Mouse (Mus musculus) heart, embryonic 16.5 days (tissue): Measurements from ENCODE around the gene Rab3a. TPM values are rescaled to one million over a fixed set of nuclear protein-coding genes. Genes with fewer than 3 reads are reported as not detected.

Experiments
- ATAC-seq: fragments of 200-750 bp; cut with Nextera tagmentation; replicated peaks from 2 replicates; pipeline ENCODE4 v1.8.0; 2017; ENCODE audit warnings: moderate number of reproducible peaks; ENCODE audit not compliant: insufficient read depth, low FRiP score; ENCODE audit errors: extremely low read depth
- H3K27ac ChIP-seq: fragments of 300-500 bp; sonication (generic); 2 replicates; pipeline ENCODE4 v1.5.1; 2014; ENCODE audit warnings: mild to moderate bottlenecking, low read length, control low read depth, moderate library complexity
- H3K27me3 ChIP-seq: fragments of 300-500 bp; sonication (generic); 2 replicates; pipeline ENCODE4 v1.6.1; 2014; ENCODE audit warnings: low read length, mixed read lengths; ENCODE audit not compliant: control insufficient read depth, insufficient read depth
- H3K36me3 ChIP-seq: fragments of 300-500 bp; sonication (generic); 2 replicates; pipeline ENCODE4 v1.6.1; 2014; ENCODE audit not compliant: control insufficient read depth, insufficient read depth
- H3K4me1 ChIP-seq: fragments of 300-500 bp; sonication (generic); 2 replicates; pipeline ENCODE4 v1.6.1; 2014; ENCODE audit warnings: low read length, mixed read lengths; ENCODE audit not compliant: control insufficient read depth, insufficient read depth
- H3K4me2 ChIP-seq: fragments of 300-500 bp; sonication (generic); 2 replicates; pipeline ENCODE4 v1.6.1; 2014; ENCODE audit warnings: low read depth, mild to moderate bottlenecking, control low read depth, low read length
- H3K4me3 ChIP-seq: fragments of 300-500 bp; sonication (generic); 2 replicates; pipeline ENCODE4 v1.5.1; 2014; ENCODE audit warnings: mild to moderate bottlenecking, control low read depth, low read length
- H3K9ac ChIP-seq: fragments of 300-500 bp; sonication (generic); 2 replicates; pipeline ENCODE4 v1.6.1; 2014; ENCODE audit warnings: low read length, control low read depth
- H3K9me3 ChIP-seq: fragments of 300-500 bp; sonication (generic); replicated peaks from 2 replicates; pipeline ENCODE4 v1.6.1; 2016; ENCODE audit warnings: low read length; ENCODE audit not compliant: control insufficient read depth
- WGBS: fragments of 180-500 bp; shearing (Covaris S2); extraction: QIAGEN DNeasy Blood & Tissue Kit; methylation state at CpG from one replicate; pipeline ENCODE4 v1.1.7; 2014; 5-methylcytosine and 5-hydroxymethylcytosine counted together
- microRNA-seq: library from miRNA; unstranded; fragments of <30 nt; microRNA quantifications from one replicate; pipeline ENCODE4, GENCODE M21; 2017
- polyA plus RNA-seq: library from polyadenylated mRNA; unstranded; fragments of >200 nt; fragmentation: Nextera tagmentation; extraction: Ambion mirVana; gene quantifications from 2 replicates; pipeline ENCODE4 v1.2.1, GENCODE M21; 2015

The Rab3a gene
- polyA plus RNA-seq, 1 experiment from 2014 or later: 30.0 TPM

GRCm38 (mm10) chr8:70806541-70806940 lies 52.1 kb downstream of the Rab3a start:
- ATAC-seq: no peak
- H3K9me3 ChIP-seq: no peaks in the 10 kb centered on the region
- H3K4me1 ChIP-seq: peaks cover 11% of the 10 kb centered on the region
- WGBS: 56% methylated on average over 4 of the region's 4 CpGs
- H3K9ac ChIP-seq: no peak overlapping the region
- H3K27ac ChIP-seq: no peak overlapping the region
- peaks cover 10% of the 10 kb centered on the region for H3K27me3 ChIP-seq
- no peak overlapping the region for H3K4me2 ChIP-seq
- no peak overlapping the region for H3K4me3 ChIP-seq
- H3K36me3 ChIP-seq: no peaks in the 10 kb centered on the region

GRCm38 (mm10) chr8:70807304-70807703 lies 52.8 kb downstream of the Rab3a start:
- no peak overlapping the region for H3K4me2 ChIP-seq
- H3K4me3 ChIP-seq: no peak overlapping the region
- no peak overlapping the region for H3K27ac ChIP-seq
- ATAC-seq: no peak
- 39% methylated on average over 1 of the region's 1 CpGs for WGBS
- no peaks in the 10 kb centered on the region for H3K36me3 ChIP-seq
- no peak overlapping the region for H3K9ac ChIP-seq
- peaks cover 11% of the 10 kb centered on the region for H3K4me1 ChIP-seq
- H3K9me3 ChIP-seq: no peaks in the 10 kb centered on the region
- H3K27me3 ChIP-seq: peaks cover 9% of the 10 kb centered on the region; the same call in 1 of the 2 replicates

GRCm38 (mm10) chr8:70808239-70808638 lies 53.8 kb downstream of the Rab3a start, which contains the start of gene Il12rb1:
Gene Il12rb1, plus strand, starts transcription at chr8:70808449.
- WGBS: 62% methylated on average over 5 of the region's 5 CpGs
- Histone ChIP-seq H3K4me3 (no peak within 1 kb of the TSS), H3K4me1 (peaks cover 11% of the 10 kb centered on the region), H3K9ac (no peak within 1 kb of the TSS; the same call in 1 of the 2 replicates), H3K36me3 (no peaks in the 10 kb centered on the region), H3K9me3 (no peaks in the 10 kb centered on the region), H3K4me2 (0 out of 2 replicates have a peak within 1 kb of the TSS, but pooled peaks have one; percentile 4), H3K27me3 (peaks cover 8% of the 10 kb centered on the region; the same call in 1 of the 2 replicates), H3K27ac (no peak within 1 kb of the TSS)
- ATAC-seq: no peak

Small RNA genes lying within 50 kb of the gene (microRNA-seq; reads per million reads assigned to microRNA genes)
- gene Mir7240: 0.59 reads per million

Other genes starting within 250 kb of the Rab3a start
- 122 and 129 TPM in 2 replicates for gene Rex1bd, start 247.9 kb upstream of the Rab3a start, polyA plus RNA-seq
- gene Uba52, start 243.9 kb upstream of the Rab3a start, polyA plus RNA-seq: 691 and 770 TPM in 2 replicates
- gene Fkbp8, start 227.0 kb upstream of the Rab3a start, polyA plus RNA-seq: 273 and 275 TPM in 2 replicates
- gene Kxd1, start 226.7 kb upstream of the Rab3a start, polyA plus RNA-seq: 74.4 and 77.6 TPM in 2 replicates
- 14.0 and 15.4 TPM in 2 replicates for gene Ell, start 215.2 kb upstream of the Rab3a start, polyA plus RNA-seq
- 111 and 117 TPM in 2 replicates for gene Isyna1, start 160.3 kb upstream of the Rab3a start, polyA plus RNA-seq
- 68.4 and 69.5 TPM in 2 replicates for gene Ssbp4, start 145.8 kb upstream of the Rab3a start, polyA plus RNA-seq
- 1.8 and 2.3 TPM in 2 replicates for gene Lrrc25, start 138.5 kb upstream of the Rab3a start, polyA plus RNA-seq
- 1.2 and 1.6 TPM in 2 replicates for gene Gdf15, start 122.2 kb upstream of the Rab3a start, polyA plus RNA-seq
- gene Pgpep1, start 94.3 kb upstream of the Rab3a start, polyA plus RNA-seq: 35.5 and 36.7 TPM in 2 replicates
- gene Lsm4, start 81.4 kb upstream of the Rab3a start, polyA plus RNA-seq: 252 and 258 TPM in 2 replicates
- 58.7 and 59.3 TPM in 2 replicates for gene Jund, start 55.7 kb upstream of the Rab3a start, polyA plus RNA-seq
- gene Iqcn, start 51.2 kb upstream of the Rab3a start, polyA plus RNA-seq: 0.05 TPM in 1 of 2 replicates, not detected in the other
- gene Gm3336, start 36.1 kb upstream of the Rab3a start, polyA plus RNA-seq: not detected in 2 replicates
- 0.38 and 0.55 TPM in 2 replicates for gene Pde4c, start 31.0 kb upstream of the Rab3a start, polyA plus RNA-seq
- gene Mpv17l2, start 6.3 kb downstream of the Rab3a start, polyA plus RNA-seq: 44.0 and 50.5 TPM in 2 replicates
- 42.1 and 43.3 TPM in 2 replicates for gene Pik3r2, start 22.0 kb downstream of the Rab3a start, polyA plus RNA-seq
- 7.3 and 9.3 TPM in 2 replicates for gene Mast3, start 50.4 kb downstream of the Rab3a start, polyA plus RNA-seq
- gene Il12rb1, start 53.8 kb downstream of the Rab3a start, polyA plus RNA-seq: 0.77 and 1.6 TPM in 2 replicates
- gene Arrdc2, start 85.0 kb downstream of the Rab3a start, polyA plus RNA-seq: 3.7 and 3.8 TPM in 2 replicates
- 4.1 and 4.2 TPM in 2 replicates for gene Kcnn1, start 108.6 kb downstream of the Rab3a start, polyA plus RNA-seq
- 82.3 and 91.8 TPM in 2 replicates for gene Ccdc124, start 119.3 kb downstream of the Rab3a start, polyA plus RNA-seq
- gene Slc5a5, start 138.1 kb downstream of the Rab3a start, polyA plus RNA-seq: 0.31 and 0.43 TPM in 2 replicates
- gene Rpl18a, start 142.7 kb downstream of the Rab3a start, polyA plus RNA-seq: 2,334 and 2,733 TPM in 2 replicates
- gene Map1s, start 151.3 kb downstream of the Rab3a start, polyA plus RNA-seq: 36.9 and 38.1 TPM in 2 replicates